Mouse (Mus musculus) liver, adult 2 months (tissue): ENCODE data around the gene Fam155a. TPM values are rescaled to one million over a fixed set of nuclear protein-coding genes. Genes with fewer than 3 reads are reported as not detected.
A peak's percentile ranks its signal among the peaks of the same experiment; 100 is the strongest.

Source experiments
- DNase-seq: peaks from one replicate; pipeline ENCODE4 v3.0.0-alpha.2; 2011; ENCODE audit warnings: low read depth, low spot score; ENCODE audit errors: extremely low read depth
- H3K27ac ChIP-seq: fragments of 200-500 bp; replicated peaks from 2 replicates; pipeline ENCODE4 v1.5.1; 2012; ENCODE audit warnings: low read depth, mild to moderate bottlenecking, control low read depth, inconsistent platforms, low read length; ENCODE audit not compliant: insufficient read depth
- H3K27me3 ChIP-seq: fragments of 200-500 bp; 2 replicates; pipeline ENCODE4 v1.6.1; 2012; ENCODE audit warnings: mild to moderate bottlenecking, moderate library complexity, low read length, inconsistent platforms; ENCODE audit not compliant: control insufficient read depth, insufficient read depth
- H3K36me3 ChIP-seq: fragments of 200-500 bp; 2 replicates; pipeline ENCODE4 v1.6.1; 2012; ENCODE audit warnings: low read length, inconsistent platforms; ENCODE audit not compliant: control insufficient read depth, insufficient read depth
- H3K4me1 ChIP-seq: fragments of 200-500 bp; 2 replicates; pipeline ENCODE4 v1.6.1; 2011; ENCODE audit warnings: low read length; ENCODE audit not compliant: control insufficient read depth, insufficient read depth
- H3K4me3 ChIP-seq: fragments of 200-500 bp; 2 replicates; pipeline ENCODE4 v1.5.1; 2011; ENCODE audit warnings: low read depth, mild to moderate bottlenecking, control low read depth, low read length, moderate library complexity; ENCODE audit not compliant: insufficient read depth
- H3K79me2 ChIP-seq: fragments of 200-500 bp; 2 replicates; pipeline ENCODE4 v1.6.1; 2012; ENCODE audit warnings: inconsistent platforms, mild to moderate bottlenecking, low read length, moderate library complexity; ENCODE audit not compliant: control insufficient read depth, insufficient read depth
- H3K9ac ChIP-seq: fragments of 200-500 bp; 2 replicates; pipeline ENCODE4 v1.6.1; 2012; ENCODE audit warnings: low read depth, mild to moderate bottlenecking, control low read depth, inconsistent platforms, low read length
- CTCF ChIP-seq: fragments of 200-500 bp; IDR thresholded peaks from 2 replicates; pipeline ENCODE4 v1.5.1; 2011; ENCODE audit warnings: low read depth, low read length, control low read depth
- POLR2A ChIP-seq: fragments of 200-500 bp; IDR thresholded peaks from 2 replicates; pipeline ENCODE4 v1.6.1; 2011; ENCODE audit warnings: low read length, control low read depth; ENCODE audit not compliant: insufficient read depth; ENCODE audit errors: extremely low read depth
- WGBS: fragments of 180-500 bp; shearing (Covaris S2); methylation state at CpG from one replicate; pipeline ENCODE4 v1.1.7; 2018; 5-methylcytosine and 5-hydroxymethylcytosine counted together
- polyA plus RNA-seq: library from polyadenylated mRNA; depleted of rRNA; stranded (reverse); fragments of >200 nt; gene quantifications from 2 replicates; pipeline ENCODE4 v1.2.3, GENCODE M21; 2012
- total RNA-seq: library from RNA; depleted of rRNA; stranded (reverse); fragments of >200 nt; gene quantifications from 2 replicates; pipeline ENCODE4 v1.2.3, GENCODE M21; 2014

Fam155a gene
- total and polyA plus RNA-seq, 2 experiments: 0.09 TPM; not detected in 1

DNA sequence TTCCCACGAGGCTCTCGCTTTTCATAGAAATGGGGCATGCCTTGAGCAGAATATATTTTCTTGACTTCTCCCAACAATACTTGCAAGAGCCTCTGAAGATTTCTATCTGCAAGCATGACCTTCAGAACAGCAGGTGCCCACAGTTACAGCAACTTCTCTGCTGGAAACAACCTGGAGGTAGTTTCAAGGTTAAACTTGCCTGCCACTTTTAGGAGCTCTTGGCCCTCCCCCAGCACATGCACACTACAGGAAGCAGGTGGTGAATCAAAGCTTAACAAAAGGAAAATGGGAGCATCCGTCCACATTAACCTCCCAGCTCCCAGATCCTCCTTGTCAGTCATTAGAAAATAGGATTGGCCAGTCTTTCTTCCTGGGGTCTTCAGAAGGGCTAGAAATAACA lies 175.0 kb downstream of the Fam155a start:
- TF ChIP-seq CTCF: no peak
- TF ChIP-seq POLR2A: no peak
- Histone ChIP-seq H3K4me3 (no peak overlapping the region), H3K9ac (no peak overlapping the region), H3K27ac (no peak overlapping the region), H3K79me2 (no peaks in the 10 kb centered on the region), H3K4me1 (no peaks in the 10 kb centered on the region), H3K27me3 (no peaks in the 10 kb centered on the region), H3K36me3 (no peaks in the 10 kb centered on the region)
- WGBS: 61% methylated on average over 3 of the region's 3 CpGs
- DNase-seq: no peak

DNA sequence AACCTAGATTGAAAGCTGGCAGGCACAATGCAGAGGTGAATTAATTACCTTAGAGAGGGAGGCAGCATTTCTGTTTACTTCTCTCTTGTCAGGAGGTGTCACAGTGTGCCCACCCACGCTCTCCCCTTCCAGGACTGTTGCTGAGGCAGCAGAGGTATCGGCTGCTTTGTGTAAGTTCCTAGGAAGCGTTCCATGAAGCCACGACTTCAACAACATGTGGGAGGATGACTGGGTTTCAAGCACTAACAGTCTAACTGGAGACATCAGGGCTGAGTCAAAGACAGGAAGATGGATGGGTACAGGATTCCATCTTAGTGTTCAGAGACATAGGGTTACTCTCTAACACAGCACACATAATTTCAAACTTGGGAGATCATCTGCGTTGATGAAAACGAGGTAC lies 189.1 kb downstream of the Fam155a start:
- H3K4me1 ChIP-seq: no peaks in the 10 kb centered on the region
- WGBS: 59% methylated on average over 6 of the region's 6 CpGs
- no peak overlapping the region for H3K4me3 ChIP-seq
- H3K36me3 ChIP-seq: no peaks in the 10 kb centered on the region
- no peaks in the 10 kb centered on the region for H3K27me3 ChIP-seq
- H3K27ac ChIP-seq: no peak overlapping the region
- TF ChIP-seq CTCF (no peak), POLR2A (no peak)
- no peak for DNase-seq
- H3K9ac ChIP-seq: no peak overlapping the region
- no peaks in the 10 kb centered on the region for H3K79me2 ChIP-seq

DNA sequence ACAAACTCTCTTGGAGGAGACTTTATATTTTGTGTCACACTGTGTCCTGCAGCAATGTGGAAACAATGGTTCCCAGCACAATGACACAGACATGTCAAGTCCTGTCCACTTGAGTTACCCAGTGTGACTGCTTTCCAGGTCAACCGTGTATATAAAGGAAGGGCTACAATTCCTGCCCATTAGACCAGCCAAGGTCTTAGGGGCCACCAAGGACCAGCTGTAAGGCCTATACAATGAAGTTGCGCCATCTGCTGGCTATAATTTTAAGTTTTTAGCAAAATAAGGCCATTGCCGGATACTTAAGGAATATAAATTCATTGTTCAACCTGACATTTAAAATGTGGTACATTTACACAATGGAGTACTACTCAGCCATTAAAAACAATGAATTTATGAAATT lies 190.8 kb downstream of the Fam155a start:
- 26% methylated on average over 3 of the region's 3 CpGs for WGBS
- TF ChIP-seq CTCF: no peak
- no peak for TF ChIP-seq POLR2A
- DNase-seq: peak; percentile 7

DNA sequence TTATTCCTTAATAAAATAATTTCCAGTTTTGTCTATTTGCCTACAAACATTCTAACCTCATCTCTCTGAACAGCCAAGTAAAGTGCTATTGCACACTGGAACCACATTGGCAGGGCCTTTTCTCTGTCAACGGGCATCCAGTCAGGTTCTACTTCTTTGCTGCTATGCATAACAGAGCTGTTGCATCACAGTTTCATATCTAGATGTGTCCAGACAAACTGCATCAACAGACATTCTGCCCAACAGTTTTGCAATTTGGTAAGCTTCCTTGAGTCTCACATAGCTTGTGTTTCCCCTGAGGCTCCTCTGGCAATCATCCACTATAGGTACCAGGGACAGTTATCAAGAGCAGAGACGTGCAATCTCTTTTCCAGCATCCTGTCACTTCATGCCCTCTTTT lies 199.0 kb downstream of the Fam155a start:
- H3K4me1 ChIP-seq: no peaks in the 10 kb centered on the region
- no peak overlapping the region for H3K27ac ChIP-seq
- no peaks in the 10 kb centered on the region for H3K79me2 ChIP-seq
- TF ChIP-seq CTCF: no peak
- no peak for TF ChIP-seq POLR2A
- no peak for DNase-seq
- no peak overlapping the region for H3K4me3 ChIP-seq
- H3K36me3 ChIP-seq: no peaks in the 10 kb centered on the region
- H3K27me3 ChIP-seq: no peaks in the 10 kb centered on the region
- H3K9ac ChIP-seq: no peak overlapping the region
- 66% methylated on average over 2 of the region's 2 CpGs for WGBS

More for the DNA sequence above, 190.8 kb downstream of the Fam155a start:
- no peaks in the 10 kb centered on the region for H3K27me3 ChIP-seq
- no peak overlapping the region for H3K27ac ChIP-seq
- H3K36me3 ChIP-seq: no peaks in the 10 kb centered on the region
- no peaks in the 10 kb centered on the region for H3K79me2 ChIP-seq
- H3K4me1 ChIP-seq: no peaks in the 10 kb centered on the region
- no peak overlapping the region for H3K9ac ChIP-seq
- H3K4me3 ChIP-seq: no peak overlapping the region

DNA sequence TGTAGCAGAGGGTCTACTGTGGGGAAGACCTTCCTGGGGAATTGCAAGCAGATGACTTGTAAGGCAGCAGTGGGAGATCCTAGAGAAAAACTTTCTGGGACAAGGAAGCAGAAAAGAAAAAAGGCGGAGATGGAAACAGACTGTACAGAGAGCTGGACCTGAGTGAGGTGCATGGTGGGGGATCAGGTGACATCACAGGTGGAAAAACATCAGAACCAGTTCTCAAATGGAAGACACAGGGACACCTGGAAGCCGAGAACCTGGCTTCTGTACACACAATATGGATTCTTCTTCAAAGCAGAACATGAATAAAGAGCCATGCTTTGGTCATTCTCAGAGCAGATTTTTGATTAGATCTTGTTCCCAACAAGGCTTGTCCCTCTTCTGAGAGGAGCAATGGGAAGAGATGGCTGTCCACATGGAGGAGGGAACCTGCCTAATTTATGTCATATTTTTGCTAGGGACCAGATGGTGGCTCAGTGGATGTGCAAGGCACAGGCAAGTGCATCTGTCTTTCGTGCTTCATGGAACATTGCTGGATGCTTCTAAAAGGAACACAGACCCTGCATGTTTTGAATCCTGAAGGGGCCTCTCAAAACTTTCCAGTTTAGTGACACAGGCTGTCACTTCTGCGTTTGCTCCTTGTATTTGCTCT lies 201.3 kb downstream of the Fam155a start:
- Histone ChIP-seq H3K27me3 (no peaks in the 10 kb centered on the region), H3K79me2 (no peaks in the 10 kb centered on the region), H3K27ac (no peak overlapping the region), H3K4me3 (no peak overlapping the region), H3K36me3 (no peaks in the 10 kb centered on the region), H3K9ac (no peak overlapping the region), H3K4me1 (no peaks in the 10 kb centered on the region)
- WGBS: 70% methylated on average over 4 of the region's 4 CpGs
- no peak for DNase-seq
- TF ChIP-seq POLR2A: no peak
- no peak for TF ChIP-seq CTCF

DNA sequence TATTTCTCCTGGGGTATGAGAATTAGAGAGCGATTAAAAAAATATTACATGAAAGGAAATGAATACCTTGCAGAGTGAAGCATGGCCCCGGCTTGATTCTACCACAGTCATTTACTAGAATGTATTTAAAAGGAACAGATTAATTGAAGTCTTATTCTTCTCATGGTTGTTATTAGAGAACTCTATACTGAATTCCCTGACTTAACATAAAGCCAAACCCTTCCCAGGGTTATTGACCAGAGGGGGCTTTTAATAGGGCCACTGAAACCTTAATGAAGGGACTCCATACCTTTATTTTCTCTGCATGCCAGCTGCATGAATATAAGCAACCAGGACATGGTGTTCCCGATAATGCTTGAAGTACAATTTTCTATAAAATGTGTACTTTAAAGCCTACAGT lies 221.8 kb downstream of the Fam155a start:
- TF ChIP-seq POLR2A (no peak), CTCF (no peak)
- H3K4me1 ChIP-seq: no peaks in the 10 kb centered on the region
- H3K36me3 ChIP-seq: no peaks in the 10 kb centered on the region
- H3K27me3 ChIP-seq: no peaks in the 10 kb centered on the region; the same call in 1 of the 2 replicates
- WGBS: 90% methylated on average over 3 of the region's 3 CpGs
- H3K9ac ChIP-seq: no peak overlapping the region
- no peak overlapping the region for H3K4me3 ChIP-seq
- DNase-seq: no peak
- no peak overlapping the region for H3K27ac ChIP-seq
- H3K79me2 ChIP-seq: no peaks in the 10 kb centered on the region
